Mouse (Mus musculus) effector memory CD4-positive, alpha-beta T cell, adult 5 months (primary cell): ENCODE data around the gene Prkaa2. TPM values are rescaled to one million over a fixed set of nuclear protein-coding genes. Genes with fewer than 3 reads are reported as not detected.

Experiments used
- polyA plus RNA-seq: library from polyadenylated mRNA; unstranded; fragments of 100-300 nt; shearing (Covaris generic); gene quantifications from one replicate; pipeline ENCODE4 v1.2.1, GENCODE M21; 2017

Prkaa2 gene
- 0.11 TPM for polyA plus RNA-seq

GRCm38 (mm10) chr4:105109199-105109989, at the start of gene Prkaa2:
Gene Prkaa2 (minus strand): TSS chr4:105109890.

DNA sequence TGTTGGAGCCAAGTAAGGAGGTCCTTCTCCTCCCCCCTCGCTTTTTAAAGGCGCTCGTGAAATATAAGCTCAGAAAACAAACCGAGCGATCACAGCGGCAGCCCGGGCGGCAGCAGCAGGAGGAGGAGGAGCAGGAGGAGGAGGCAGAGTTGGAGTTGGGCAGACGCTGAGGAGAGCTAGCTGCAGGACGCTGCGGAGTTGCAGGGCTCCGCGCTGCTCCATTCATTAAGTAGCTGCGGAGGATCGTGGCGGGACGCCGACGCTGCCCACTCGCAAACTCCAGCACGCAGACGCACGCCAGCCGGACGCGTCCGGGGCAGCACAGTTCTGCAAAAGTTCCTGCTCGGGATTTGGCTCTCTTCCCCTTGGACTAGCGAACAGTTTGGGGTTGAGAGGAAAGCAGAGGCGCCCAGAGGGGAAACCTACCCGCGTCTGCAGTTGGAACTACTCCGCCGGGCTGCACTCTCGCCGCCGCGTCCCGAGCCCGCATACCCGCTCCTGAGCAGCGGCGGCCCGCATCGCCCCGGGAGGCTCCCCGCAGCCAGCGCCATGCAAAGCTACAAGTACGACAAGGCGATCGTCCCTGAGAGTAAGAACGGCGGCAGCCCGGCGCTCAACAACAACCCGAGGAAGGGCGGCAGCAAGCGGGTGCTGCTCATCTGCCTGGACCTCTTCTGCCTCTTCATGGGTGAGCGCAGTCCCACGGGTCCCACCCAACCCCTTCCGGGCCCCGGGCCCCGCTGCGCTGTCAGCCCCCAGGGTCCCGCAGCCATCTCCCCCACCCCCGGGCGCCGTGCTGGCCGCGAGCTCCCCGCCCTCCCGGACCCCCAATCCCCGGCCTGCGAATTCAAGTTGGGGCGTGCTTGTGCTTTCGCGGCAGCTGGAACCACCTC, 47.8 kb upstream of the Prkaa2 start, which contains the start of gene Plpp3:
Plpp3 (plus strand) TSS at position 72 of the 893 bp plus-strand sequence.

Other genes with a start within 250 kb of the Prkaa2 start
- not detected for gene C8a, start 233.5 kb downstream of the Prkaa2 start, polyA plus RNA-seq
- not detected for gene Fyb2, start 196.4 kb downstream of the Prkaa2 start, polyA plus RNA-seq
- gene Plpp3, start 47.5 kb upstream of the Prkaa2 start, polyA plus RNA-seq, result 0.15 TPM